Mouse (Mus musculus) ES-CJ7 (cell line): Measurements from ENCODE around the gene Adgrf2.

Source experiments
- DNase-seq: peaks from one replicate; pipeline ENCODE4 v3.0.0; 2011; ENCODE audit warnings: low read depth, low spot score

Gene Adgrf2

GRCm38 (mm10) chr17:42741801-42742217 lies at the start of gene Adgrf2:
Gene Adgrf2, minus strand, starts transcription at chr17:42742179.
- no peak for DNase-seq

GRCm38 (mm10) chr17:42790787-42791186 lies 48.8 kb upstream of the Adgrf2 start:
- no peak for DNase-seq

DNA sequence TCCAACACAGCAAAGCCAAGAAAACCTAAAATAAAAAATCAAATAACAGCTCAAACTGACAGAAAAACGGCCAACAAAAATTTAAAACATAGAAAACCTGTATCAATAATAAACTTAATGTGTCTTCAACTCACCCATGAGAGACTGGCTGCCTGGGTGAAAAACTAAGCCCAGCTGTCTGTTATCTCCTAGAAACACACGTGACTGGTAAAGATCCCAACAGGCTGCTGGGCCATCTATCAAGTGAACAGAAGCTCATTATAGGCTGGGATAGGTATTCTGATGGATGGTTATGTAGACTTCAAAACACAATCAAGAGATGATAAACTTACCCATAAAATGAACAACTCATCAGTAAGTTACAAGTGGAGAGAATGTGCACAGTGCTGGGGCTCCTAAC lies 47.7 kb upstream of the Adgrf2 start:
- no peak for DNase-seq

GRCm38 (mm10) chr17:42788686-42789453 lies 46.9 kb upstream of the Adgrf2 start:
- DNase-seq: no peak

- peak; percentile 79 for DNase-seq
Observed at GRCm38 (mm10) chr17:42782156-42782757, 40.3 kb upstream of the Adgrf2 start.

GRCm38 (mm10) chr17:42753791-42754190 lies 11.8 kb upstream of the Adgrf2 start:
- no peak for DNase-seq

DNA sequence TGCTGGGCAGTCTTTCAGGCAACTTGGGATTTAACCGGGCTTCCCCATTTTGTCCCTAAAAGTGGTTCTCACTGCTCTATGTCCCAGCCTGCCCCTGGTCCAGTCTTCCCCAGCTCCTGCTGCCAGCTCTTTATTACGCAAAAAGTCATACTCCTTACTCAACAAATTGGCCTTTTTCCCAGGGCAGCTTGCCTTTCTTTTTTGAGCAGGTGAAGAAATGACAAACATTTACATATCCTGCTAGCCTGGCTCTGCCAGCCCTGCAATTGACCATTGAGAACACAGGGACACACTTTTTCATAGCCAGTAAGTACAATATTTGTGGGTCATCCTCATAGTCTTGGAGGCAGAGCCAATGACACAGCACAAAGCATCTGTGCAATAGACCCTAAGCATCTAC lies 10.2 kb upstream of the Adgrf2 start:
- no peak for DNase-seq

DNA sequence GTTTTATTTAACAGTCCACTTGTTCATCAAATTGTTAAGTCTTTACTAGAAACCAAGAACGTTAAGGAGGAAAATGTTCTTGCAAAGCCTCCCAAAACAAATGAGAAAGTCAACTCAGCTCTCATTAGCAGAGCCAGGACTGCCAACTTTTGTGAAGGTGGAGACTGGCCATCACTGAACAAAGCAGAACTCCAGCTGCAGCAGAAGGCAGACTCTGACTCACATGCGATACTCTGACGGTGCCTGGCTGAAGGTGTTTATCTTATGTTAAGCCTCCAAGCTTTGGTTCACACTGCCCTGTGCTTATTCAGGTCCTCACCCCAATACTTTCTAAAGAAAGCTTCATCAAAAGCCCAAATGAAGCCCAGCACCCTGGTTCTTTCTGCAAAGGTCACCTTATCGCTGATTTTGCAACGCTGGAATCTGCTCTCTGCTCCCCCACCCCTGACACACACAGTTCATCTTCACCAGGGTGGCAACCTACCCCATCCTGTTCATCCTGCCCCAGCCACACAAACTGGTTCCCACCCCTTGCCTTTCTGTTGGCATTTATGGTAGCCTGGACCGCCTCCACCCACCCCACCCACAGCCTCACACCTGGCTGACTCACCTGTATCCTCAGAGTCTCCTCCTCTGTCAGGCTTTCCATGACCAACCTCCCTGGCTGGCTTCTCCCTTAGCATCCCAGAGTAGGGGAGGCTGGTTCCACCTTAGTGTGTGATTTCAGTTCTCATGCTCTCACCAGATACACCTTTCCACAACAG lies 3.9 kb upstream of the Adgrf2 start:
- DNase-seq: no peak

DNA sequence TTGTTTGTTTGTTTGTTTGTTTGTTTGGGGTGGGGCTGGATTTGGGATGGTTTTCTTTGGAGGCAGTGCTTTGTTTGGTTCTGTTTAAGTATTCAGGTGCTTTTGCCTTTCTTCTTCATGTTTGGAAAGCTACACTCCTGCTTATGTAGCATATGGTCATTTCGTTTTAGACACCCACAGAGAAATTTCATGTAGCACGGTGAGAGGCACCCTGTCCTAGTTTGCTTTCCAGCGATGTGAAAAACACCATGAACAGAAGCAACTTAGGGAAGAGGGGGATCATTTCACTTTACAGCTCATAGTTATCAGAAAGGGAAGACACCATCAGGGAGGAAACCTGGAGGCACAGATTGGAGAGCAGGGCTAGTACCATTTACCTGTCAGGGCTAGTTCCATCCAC lies 844 bp upstream of the Adgrf2 start:
- no peak for DNase-seq

GRCm38 (mm10) chr17:42738794-42739193 lies 3.2 kb downstream of the Adgrf2 start:
- DNase-seq: no peak

DNA sequence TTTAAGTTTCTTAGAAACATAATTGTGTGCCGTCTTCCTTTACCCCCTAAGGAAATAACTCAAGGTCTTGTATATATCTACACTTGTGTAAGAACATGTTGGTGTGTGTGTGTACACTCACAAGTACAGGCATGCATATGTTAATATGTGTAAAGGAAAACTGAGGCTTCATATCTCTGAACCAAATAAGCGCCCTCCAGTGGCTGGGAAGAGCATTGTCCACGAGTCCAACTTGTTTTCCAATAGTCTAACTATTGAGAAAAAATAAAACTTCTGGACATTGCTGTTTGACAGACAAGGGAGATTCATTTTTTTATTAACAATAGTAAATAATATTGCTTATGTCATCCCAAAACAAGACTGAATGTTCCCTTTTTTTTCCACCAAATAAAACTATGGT lies 24.8 kb downstream of the Adgrf2 start:
- peak; percentile 17 for DNase-seq

DNA sequence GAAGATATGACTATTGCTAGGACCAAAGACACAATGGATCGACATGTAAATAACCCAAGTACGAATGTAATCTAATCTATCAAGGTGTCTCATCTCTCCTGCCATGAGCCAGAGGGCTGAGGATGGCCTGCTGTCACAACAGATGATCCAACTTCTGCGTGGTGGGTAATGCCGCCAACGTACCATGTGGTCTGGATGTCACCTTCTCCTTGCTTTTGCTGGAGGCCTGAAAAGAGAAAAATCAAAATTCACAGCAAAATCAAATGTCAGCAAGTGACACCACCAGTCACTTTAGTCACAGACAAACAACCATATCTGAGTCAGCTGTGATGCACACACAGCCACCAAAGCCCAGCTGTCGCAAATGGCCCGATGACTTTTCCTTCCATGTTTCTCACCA lies 27.0 kb downstream of the Adgrf2 start:
- DNase-seq: no peak

DNA sequence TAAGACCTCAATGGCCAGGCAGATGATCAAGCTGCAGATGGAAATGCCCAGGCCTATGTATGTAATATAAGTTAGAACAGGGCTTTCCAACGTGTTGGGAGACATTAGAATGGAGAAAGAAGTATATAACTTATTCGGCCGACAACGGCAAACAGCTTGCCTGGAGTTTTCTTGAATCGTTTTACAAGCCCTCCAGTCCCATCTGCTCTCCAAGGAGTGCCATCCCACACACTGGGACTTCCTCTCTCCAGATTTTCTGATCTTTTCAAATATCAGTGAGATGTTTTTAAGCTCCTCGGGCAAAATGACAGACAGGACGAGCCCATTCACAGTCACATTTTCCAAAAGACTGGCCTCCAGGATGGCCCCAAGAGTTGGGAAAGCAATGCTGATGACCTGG lies 31.3 kb downstream of the Adgrf2 start:
- DNase-seq: no peak

- no peak for DNase-seq
Observed at GRCm38 (mm10) chr17:42705611-42706010, 36.4 kb downstream of the Adgrf2 start.

GRCm38 (mm10) chr17:42702198-42702597 lies 39.8 kb downstream of the Adgrf2 start:
- no peak for DNase-seq

DNA sequence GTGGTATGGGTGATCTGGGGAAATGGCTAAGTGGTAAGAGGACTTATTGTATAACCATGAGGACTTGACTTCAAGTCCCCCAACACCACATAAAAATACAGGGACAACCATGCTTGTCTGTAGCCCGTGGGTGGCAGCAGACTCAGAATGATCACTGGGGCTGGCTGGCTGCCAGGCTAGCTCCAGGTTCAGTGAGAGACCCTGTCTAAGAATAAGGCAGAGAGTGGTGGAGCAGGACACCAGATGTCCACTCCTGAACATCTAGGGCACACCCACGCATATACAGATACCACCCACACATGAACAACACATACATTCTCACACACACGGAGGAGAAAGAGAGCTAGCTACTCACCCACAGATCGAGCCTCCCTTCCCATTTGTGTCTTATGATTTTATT lies 47.2 kb downstream of the Adgrf2 start:
- no peak for DNase-seq

DNA sequence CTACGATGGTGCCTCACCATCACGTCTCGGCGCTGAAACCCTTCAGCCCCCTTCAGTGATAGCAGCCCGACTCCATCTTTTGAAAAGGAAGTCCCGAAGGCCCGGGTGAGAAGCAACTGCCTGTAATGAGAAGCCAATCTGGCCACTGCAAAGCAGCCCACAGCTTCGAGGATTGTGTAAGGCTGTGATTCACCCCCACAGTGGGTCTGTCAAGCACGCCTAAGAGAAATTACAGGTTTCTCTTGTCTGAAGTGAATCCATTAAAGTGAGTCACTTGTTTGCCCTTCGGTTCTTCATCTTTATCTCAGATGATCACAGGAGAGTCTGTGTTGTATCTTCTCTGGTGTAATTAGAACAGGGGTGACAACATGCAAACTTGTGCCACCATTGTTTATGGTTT lies 49.8 kb downstream of the Adgrf2 start, which contains the start of gene Adgrf4:
Adgrf4 (minus strand) TSS at position 149 of the 400 bp plus-strand sequence.
- DNase-seq: no peak

DNA sequence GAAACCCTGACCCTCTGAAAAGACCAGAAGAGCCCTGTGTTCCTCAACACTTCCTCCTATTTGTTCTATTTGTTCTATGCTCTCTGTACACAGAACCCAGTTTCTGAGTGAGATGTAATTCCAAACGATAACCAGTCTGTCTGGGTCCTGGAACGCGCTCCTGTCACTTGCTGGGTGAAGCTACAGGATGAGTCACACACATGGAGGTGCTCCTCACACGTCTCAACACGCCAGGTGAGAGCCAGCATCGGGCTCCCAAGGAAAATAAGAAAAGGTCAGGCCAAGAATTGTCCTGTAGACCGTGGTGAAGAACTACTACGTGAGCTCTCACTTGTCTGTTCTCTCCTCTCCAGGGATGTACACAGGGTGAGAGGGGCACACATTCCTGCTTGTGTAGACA lies 51.4 kb downstream of the Adgrf2 start:
- DNase-seq: no peak
